Comparison of ENCODE assay signal across 14 mouse cellular contexts in the genomic region with DNA sequence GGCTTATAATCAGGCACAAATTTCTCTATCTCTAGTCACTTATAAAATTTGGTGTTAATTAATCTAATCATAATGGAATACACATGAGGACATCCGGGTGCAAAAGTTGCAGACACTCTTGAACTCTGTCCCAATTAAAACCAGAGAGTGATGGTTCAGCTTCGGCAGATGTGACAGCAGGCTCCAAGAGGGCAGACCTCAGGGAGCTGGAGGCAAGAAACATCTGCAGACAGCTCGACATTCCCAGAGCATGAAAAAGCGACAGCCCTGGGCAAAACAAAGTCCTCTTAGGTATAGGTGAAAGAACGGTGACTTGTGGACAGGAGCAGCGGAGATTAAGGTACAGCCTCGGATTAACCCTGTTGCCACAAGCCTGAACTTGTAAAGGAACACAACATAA.
"Had no signal": no experiment of that assay in that cellular context is flagged by ENCODE, and none has a peak within 500 bp of the region (broad histone marks: within the 10 kb centered on the region; RNA-seq: fewer than 3 reads in every experiment).

No protein-coding gene starts in this region.

- H3K9ac ChIP-seq: liver, embryonic 13.5 days had no signal

- H3K4me2 ChIP-seq: liver, embryonic 13.5 days; midbrain, embryonic 11.5 days had no signal

- H3K4me3 ChIP-seq: left cerebral cortex, adult 2 months; liver, embryonic 13.5 days had no signal

- H3K9me3 ChIP-seq: liver, embryonic 13.5 days had no signal

- H3K36me3 ChIP-seq: liver, embryonic 13.5 days had no signal

- H3K4me1 ChIP-seq: liver, embryonic 13.5 days had no signal

- H3K27ac ChIP-seq: left cerebral cortex, adult 2 months; liver, embryonic 13.5 days; stomach, postnatal 0 days had no signal

- DNase-seq: layer of hippocampus, postnatal 36 days; left cerebral cortex, postnatal 4 days; liver, embryonic 13.5 days; lung, adult 2 months; lung, postnatal 14 days; lung, postnatal 4 days; midbrain, embryonic 14.5 days; thymus, adult 2 months; thymus, postnatal 14 days; thymus, postnatal 4 days had no signal

- ATAC-seq: intestine, embryonic 16.5 days had no signal

- H3K27me3 ChIP-seq: liver, embryonic 13.5 days had no signal
